Mouse (Mus musculus) megakaryocyte-erythroid progenitor cell, adult 5-6 weeks (primary cell): ENCODE results near the gene Pds5b. TPM values are rescaled to one million over a fixed set of nuclear protein-coding genes. Genes with fewer than 3 reads are reported as not detected.
"Not testable (repeated sequence)": the region's sequence is repeated elsewhere in the genome, so short reads cannot be mapped to it uniquely, and the experiment has no call there.

ENCODE experiments used
- ATAC-seq: replicated peaks from 2 replicates; pipeline ENCODE4 v1.8.0; 2016; ENCODE audit warnings: mild to moderate bottlenecking, inconsistent platforms; ENCODE audit not compliant: severe bottlenecking, poor library complexity, low FRiP score, low TSS enrichment
- total RNA-seq, 2 experiments: library from RNA; stranded (forward) in 1 of 2; stranded (reverse) in 1 of 2; fragments of 200-1000, 215-1000 nt in 1 of 2; fragments of >200 nt in 1 of 2; fragmentation: Nextera tagmentation in 1 of 2; gene quantifications; 2 replicates each; pipeline ENCODE4 v1.2.3; 2014 to 2017

The Pds5b gene
- total RNA-seq, 2 experiments from 2014 or later: 30.0 to 57.2 TPM

DNA sequence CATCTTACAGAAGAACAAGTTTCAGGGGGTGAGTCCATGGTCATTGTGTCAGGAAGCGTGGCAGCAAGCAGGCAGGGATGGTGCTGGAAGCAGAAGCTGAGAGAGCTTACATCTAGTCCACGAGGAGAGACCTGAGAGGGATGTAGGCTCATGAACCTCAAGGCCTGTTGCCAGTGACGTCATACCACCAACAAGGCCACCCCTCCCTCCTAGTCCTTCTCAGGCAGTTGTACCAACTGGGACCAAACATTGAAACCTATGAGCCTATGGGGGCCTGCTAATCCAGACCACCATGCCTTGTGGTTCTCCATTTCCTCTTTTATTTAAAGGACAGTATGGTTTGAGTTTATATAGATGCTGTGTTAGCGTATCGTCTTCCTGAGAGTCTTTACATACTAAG, 143.2 kb downstream of the Pds5b start:
- ATAC-seq: no peak

DNA sequence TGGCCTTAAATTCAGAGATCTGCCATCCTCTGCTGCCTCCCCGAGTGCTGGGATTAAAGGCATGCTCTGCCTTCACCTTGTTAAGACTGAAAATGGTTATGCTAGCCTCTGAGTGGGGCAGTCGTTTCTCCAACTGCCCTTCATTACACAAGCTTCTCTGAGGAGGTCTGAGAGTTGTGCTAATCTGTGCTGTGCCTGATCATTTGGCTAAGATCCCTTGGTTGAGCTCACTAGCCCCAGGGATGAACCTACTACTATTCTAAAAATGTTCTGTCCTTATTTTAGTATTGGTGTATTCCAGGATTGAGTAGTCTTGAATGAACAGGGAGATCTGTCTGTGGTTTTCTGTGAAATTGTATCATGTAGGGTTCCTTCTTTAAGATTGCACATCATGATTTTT, 144.5 kb downstream of the Pds5b start:
- no peak for ATAC-seq

DNA sequence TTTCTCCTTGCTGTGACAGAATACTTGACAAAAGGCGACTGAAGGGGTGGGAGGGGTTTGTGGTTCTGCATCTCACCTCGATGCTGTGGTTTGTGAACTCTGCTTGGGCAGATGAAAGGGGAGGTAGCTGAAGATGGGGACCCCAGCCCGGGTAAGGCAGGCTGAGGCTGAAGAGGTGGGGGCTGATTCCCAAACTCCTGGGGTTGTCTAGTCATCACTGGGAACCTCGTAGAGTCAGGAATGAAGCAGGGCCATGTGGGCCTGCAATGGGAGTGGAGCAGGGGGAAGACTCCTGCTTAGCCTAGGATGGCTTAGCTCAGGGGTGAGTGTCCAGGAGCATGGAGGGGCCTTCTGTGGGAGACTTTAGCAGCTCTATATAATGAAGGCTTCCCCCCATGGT, 145.3 kb downstream of the Pds5b start:
- ATAC-seq: no peak

DNA sequence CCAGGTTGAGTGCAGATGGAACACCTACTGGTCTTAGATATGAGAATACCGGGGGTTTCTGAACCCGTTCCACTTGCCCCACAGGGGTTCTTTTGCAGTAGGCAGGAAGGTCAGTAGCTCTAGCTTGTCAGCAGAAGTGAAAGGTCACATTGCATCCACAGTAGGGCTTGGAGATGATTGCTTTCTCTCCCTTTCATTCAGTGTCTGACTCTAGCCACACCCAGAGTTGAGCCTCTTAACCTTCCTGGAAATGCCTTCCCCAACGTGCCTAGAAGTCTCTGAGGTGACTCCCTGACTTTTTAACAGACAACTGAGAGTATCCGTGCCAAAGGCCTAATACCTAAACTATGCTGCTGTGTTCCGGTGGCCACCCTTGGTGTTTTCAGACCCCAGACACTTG, 146.0 kb downstream of the Pds5b start:
- no peak for ATAC-seq

DNA sequence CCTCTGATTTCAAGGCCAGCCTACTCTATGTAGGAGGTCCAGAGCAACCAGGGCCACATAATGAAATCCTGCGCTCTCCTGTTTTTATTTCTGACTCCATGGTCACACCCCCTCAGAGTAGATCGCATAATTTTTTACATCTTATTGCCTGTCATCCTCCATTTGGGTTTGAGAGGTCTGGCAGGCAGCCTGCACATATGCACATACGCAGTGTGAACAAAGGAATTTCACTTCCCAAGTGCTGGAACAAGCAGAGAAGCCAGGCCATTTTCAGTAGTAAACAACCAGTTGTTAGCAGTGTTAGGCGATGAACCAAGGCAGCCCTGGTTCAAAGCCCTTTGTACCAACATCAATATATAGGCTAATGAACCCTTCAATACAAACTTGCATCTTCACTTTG, 147.6 kb downstream of the Pds5b start:
- ATAC-seq: no peak

DNA sequence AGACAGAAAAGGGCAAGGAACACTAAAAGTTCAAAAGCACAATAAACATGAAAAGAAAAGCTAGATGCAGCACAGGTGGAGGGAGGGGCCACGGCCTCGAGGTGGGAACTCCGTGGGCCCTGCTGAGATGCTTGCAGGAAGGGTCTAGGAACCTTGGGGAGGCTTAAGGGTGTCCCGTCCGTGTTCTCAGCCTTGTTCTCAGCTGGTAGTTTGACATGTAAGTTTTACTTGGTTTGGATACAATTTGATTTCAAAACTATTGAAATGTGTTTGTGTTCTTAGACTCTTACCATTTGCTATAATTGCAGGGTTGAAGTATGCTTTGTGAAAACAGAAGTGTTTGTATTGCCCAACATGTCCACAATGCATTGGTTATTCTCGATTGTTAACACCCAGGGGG, 149.2 kb downstream of the Pds5b start:
- no peak for ATAC-seq

DNA sequence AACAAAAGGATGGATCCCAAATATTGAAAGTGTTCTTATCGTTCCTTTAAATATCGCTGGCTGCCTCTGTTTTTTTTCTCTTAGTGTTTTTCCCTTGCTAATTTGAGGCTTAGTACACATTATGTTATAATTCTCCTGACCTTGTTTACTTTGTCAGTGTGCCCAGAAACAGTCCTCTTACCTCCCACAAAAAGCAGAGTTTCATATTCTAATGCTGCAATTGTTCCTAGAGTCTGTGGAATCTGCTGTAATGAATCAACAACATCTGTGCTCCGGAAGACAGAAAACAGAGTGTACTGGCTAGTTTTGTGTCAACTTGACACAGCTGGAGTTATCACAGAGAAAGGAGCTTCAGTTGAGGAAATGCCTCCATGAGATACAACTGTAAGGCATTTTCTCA, 149.8 kb downstream of the Pds5b start:
- no peak for ATAC-seq

DNA sequence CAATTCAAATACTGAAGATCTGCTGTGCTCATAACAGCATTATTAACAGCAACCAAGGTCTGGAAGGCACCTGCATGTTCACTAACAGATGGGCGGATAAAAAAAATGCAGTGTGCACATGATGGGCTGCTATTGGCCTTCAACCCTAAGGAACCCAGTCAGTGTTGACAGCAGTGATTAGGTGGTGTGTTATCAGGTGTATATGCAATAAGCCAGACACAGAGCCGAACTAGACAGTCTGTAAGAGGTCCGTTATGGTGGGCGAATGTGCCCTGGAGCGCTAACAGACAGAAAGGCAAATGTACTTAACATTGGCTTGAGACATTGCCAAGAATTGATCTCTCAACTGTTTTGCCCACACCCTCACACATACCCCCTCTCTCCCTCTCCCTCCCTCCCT, 156.0 kb downstream of the Pds5b start:
- ATAC-seq: no peak

DNA sequence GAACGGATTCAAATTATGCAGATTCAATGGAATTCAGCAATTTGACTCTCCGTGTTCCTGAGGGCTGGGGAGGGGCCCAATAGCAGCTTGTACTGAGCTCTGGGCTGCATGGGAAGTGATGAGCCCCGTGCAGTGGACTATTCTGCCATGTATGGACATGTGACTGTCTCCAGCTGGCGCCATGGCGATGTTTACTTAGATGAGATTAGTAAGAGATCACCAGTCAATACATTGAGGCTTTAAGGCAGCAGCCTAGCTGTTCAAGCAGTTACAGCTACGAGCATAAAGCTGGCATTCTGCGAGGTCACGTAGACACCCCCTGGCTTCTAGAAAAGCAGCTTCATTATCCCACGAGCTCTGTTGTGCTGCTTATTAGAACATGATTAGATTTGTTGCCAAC, 157.2 kb downstream of the Pds5b start:
- no peak for ATAC-seq

DNA sequence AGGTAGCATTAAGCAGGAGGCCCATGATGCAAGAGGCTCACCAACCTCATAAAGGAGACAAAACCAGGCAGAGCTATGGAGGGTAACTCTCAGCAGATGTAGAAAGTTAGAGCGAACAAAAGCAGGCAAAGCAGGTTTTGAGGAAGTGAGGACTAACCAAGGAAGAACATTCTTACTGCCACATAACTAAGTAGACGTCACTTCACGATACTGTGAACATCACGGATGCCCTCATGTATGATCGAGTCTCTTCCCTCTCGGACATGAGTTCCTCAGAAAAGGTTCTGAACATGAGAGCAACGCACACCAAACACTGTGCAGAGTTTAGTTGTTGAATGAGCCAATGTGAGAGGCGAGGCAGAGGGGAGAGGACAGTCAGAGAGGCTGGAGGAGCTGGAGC, 163.2 kb downstream of the Pds5b start:
- ATAC-seq: no peak

DNA sequence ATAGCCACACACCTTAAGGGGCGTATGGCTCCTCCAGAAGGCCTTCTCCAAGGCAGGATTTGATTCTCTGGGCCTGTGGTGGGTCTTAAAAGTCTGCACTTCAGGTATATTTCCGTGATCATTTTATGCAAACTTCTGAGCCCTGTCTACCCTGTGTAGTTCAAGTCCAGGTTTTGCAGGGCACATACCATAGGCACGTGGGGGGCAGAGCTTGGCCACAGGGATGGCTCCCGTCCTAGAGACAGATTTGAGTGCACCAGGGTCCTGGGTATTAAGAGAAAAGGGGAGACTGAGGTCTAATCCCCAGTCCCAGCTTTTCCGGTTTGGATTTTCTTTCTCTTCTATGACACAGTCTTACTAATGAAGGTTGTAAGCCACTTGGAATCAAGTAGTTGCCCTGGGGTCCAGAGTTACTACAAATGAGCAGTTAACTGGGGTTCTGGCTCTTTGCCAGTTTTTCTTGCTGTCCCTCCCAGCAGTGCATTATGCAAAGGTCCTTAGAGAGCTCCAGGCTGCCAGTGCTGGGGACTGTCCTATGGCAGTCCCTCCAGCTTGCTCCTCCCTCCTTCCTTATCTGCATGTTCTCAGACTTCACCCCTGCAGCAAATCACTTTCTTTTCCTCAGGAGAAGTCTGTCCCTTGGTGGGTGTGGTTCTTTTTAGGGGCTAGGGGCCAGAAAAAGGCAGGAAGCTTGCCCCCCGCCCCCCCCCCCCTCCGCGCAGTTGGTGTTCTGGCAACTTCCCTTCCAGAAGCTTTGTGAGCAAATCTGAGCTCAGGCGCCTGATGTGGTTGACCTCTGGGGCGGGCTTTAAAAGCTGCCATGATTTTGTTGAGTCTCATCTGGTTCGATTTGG, 166.4 kb downstream of the Pds5b start:
- ATAC-seq: peak; percentile 82

DNA sequence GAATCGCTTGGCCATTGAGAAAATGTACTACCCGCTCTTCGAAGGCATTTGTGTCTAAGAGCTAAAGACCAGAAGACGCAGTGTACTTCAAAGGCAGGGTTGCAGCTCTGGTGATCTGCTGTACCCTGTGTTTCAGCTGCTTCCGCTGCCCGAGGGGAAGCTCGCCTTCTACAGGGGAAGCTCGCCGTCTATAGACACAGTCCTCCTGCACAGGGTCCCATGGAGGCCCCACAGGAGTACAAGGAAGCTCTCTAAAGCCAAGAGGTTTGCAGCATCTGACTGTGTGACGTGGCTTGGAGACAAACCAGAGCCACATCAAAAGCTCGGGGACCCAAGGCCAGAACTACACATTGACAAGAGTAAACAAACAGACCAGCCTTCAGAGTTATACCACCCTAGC, 167.1 kb downstream of the Pds5b start:
- no peak for ATAC-seq

DNA sequence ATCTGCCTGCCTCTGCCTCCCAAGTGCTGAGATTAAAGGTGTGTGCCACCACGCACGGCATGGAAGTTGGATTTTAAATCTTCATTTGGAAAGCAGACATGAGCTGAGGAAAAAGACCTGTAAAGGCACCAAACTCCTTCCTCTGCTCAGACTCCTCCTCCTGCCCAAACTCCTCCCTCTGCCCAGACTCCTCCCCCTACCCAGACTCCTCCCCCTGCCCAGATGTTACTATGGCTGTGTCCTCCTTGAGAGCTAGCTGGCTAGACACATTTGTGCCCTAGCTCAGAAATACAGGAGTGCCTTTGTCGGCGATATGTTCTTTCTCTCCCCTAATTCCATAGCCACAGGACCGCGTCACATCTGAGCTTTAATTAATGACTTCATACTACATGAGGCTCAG, 172.4 kb downstream of the Pds5b start:
- ATAC-seq: no peak; the same call in 1 of the 2 replicates

DNA sequence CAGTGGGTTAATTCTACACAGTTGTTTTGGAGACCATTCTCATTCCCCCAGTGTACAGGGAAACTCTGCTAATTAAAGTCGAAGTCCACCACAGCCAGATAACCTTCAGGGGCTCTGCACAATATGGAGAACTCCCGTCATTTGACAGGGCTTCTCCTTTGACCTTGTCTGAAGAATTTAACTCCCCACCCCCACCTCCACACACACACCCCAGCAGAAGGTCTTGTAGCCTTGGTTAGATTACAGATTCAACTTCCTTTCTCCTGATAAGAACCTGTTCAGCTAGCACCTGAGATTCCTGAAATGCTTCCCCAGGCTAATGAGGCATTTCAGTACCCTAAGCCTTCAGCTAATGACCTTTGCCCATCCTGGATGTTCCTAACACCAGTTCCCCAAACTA, 177.3 kb downstream of the Pds5b start:
- ATAC-seq: no peak

DNA sequence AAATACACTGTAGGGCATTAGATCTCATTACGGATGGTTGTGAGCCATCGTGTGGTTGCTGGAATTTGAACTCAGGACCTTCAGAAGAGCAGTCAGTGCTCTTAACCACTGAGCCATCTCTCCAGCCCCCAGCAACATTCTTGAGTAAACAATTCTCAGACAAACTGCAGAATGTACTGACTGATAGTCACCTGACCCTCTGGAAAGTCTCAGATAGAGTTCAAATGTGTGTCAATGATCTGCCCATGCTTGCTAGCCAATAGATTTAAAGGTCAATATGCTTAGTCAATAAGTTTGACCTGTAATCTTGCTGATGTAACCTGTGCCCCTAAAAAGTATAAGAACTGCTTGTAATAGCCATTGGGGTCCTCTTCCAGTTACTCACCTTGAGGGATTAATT, 178.6 kb downstream of the Pds5b start:
- not testable (repeated sequence) for ATAC-seq

DNA sequence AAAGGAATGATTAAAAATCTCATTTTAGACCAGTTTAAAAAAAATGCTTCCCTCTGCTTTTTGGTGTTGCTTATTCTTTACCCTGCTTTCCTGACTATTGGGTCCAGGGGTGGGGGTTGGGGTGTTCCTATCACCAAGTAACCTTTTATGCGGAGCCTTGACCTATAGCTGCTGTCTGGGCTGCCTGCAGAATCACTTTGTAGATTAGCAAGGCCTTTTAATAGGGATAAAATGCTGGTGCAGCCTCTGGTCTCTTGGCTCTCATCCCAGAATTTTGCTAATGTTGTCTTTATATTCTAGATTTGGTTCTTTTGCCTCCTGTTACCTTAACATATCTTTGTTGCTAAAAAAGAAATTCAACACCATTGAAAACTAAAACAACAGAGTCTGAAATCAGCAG, 181.0 kb downstream of the Pds5b start:
- no peak for ATAC-seq

DNA sequence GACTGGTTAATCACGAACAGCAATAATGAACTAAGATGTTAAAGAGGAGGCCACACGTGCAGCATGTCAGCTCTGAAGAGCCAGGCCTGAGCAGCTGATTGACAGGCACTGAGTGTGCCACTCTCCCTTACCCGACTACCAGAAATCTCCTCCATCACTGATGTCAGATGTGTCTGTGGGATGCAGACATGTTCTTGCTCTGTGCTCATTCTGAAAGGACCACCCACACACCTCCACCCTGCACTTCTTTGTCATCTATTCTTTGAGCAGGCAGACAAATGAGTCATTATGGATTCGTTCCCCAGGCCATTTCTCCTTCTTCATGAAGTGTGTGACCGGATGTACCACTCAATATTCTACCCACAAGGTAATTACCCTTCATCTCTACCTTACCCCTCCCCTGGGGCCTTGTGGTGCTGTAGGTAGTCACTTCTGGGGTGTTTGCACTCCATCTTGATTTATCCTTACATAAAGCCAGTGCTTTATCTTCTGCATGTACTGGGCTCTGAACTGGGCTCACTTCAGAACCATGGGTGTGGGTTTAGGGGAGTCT, 186.2 kb downstream of the Pds5b start:
- no peak for ATAC-seq

Other genes starting within 250 kb of the Pds5b start
- gene Zar1l, start 155.6 kb upstream of the Pds5b start, total RNA-seq (2014; fragmentation: Nextera tagmentation): not detected in 2 replicates
- not detected in 2 replicates for gene Zar1l, start 155.6 kb upstream of the Pds5b start, total RNA-seq (2017)
- 55.6 and 86.4 TPM in 2 replicates for gene Brca2, start 151.1 kb upstream of the Pds5b start, total RNA-seq (2014; fragmentation: Nextera tagmentation)
- 28.6 and 62.9 TPM in 2 replicates for gene Brca2, start 151.1 kb upstream of the Pds5b start, total RNA-seq (2017)
- 24.2 and 28.8 TPM in 2 replicates for gene N4bp2l1, start 76.6 kb upstream of the Pds5b start, total RNA-seq (2014; fragmentation: Nextera tagmentation)
- gene N4bp2l1, start 76.6 kb upstream of the Pds5b start, total RNA-seq (2017): 16.4 and 23.7 TPM in 2 replicates
- gene N4bp2l2, start 7.6 kb upstream of the Pds5b start, total RNA-seq (2014; fragmentation: Nextera tagmentation): 63.6 and 87.5 TPM in 2 replicates
- gene N4bp2l2, start 7.6 kb upstream of the Pds5b start, total RNA-seq (2017): 108 and 134 TPM in 2 replicates